Mouse (Mus musculus) MEL (cell line): ENCODE measurements around the gene Cisd1. TPM values are rescaled to one million over a fixed set of nuclear protein-coding genes. Genes with fewer than 3 reads are reported as not detected.

ENCODE experiments used
- DNase-seq: peaks from one replicate; pipeline ENCODE4 v3.0.0; 2011; ENCODE audit warnings: low read depth, low spot score
- H3K27ac ChIP-seq: 2 replicates; pipeline ENCODE4 v1.5.1; 2012; ENCODE audit warnings: low read depth, mild to moderate bottlenecking, control low read depth, low read length, moderate library complexity; ENCODE audit not compliant: control insufficient read depth
- H3K27me3 ChIP-seq, 2 experiments: fragments of 150-350 bp in 1 of 2; sonication (generic) in 1 of 2; 2 replicates each; pipeline ENCODE4 v1.6.1; 2012; ENCODE audit warnings: low read length in 2 of 2, mild to moderate bottlenecking in 2 of 2, improper control_type of control experiment in 1 of 2, moderate library complexity in 1 of 2; ENCODE audit not compliant: insufficient read depth in 2 of 2, control insufficient read depth in 1 of 2
- H3K36me3 ChIP-seq, 2 experiments: 2 replicates each; pipeline ENCODE4 v1.6.1; 2012 to 2014; ENCODE audit warnings: low read length in 2 of 2, improper control_type of control experiment in 1 of 2, inconsistent platforms in 1 of 2, mild to moderate bottlenecking in 1 of 2; ENCODE audit not compliant: insufficient read depth in 2 of 2, control insufficient read depth in 1 of 2
- H3K4me1 ChIP-seq, 2 experiments: fragments of 150-350 bp in 1 of 2; sonication (generic) in 1 of 2; 2 replicates each; pipeline ENCODE4 v1.6.1; 2012; ENCODE audit warnings: low read length in 2 of 2, improper control_type of control experiment in 1 of 2, mild to moderate bottlenecking in 1 of 2; ENCODE audit not compliant: insufficient read depth in 2 of 2, control insufficient read depth in 1 of 2
- H3K4me3 ChIP-seq, 2 experiments: fragments of 150-350 bp in 1 of 2; sonication (generic) in 1 of 2; 2 replicates each; pipeline ENCODE4 v1.5.1; 2012; ENCODE audit warnings: low read depth in 2 of 2, low read length in 2 of 2, mild to moderate bottlenecking in 2 of 2, moderate library complexity in 2 of 2, control low read depth in 1 of 2, improper control_type of control experiment in 1 of 2; ENCODE audit not compliant: control insufficient read depth in 1 of 2, insufficient read depth in 1 of 2
- H3K79me2 ChIP-seq: 2 replicates; pipeline ENCODE4 v1.6.1; 2012; ENCODE audit warnings: mild to moderate bottlenecking, low read length, moderate library complexity; ENCODE audit not compliant: control insufficient read depth, poor library complexity, insufficient read depth
- H3K9ac ChIP-seq: 2 replicates; pipeline ENCODE4 v1.6.1; 2012; ENCODE audit warnings: low read depth, mild to moderate bottlenecking, control low read depth, low read length, moderate library complexity; ENCODE audit not compliant: control insufficient read depth, poor library complexity, severe bottlenecking
- H3K9me3 ChIP-seq: fragments of 150-350 bp; sonication (generic); replicated peaks from 2 replicates; pipeline ENCODE4 v1.6.1; 2012; ENCODE audit warnings: mild to moderate bottlenecking, low read length, improper control_type of control experiment, moderate library complexity; ENCODE audit not compliant: insufficient read depth
- CHD1 ChIP-seq: IDR thresholded peaks from 2 replicates; pipeline ENCODE4 v1.6.1; 2012; ENCODE audit warnings: low read depth, mild to moderate bottlenecking, inconsistent platforms, low read length, improper control_type of control experiment
- CHD2 ChIP-seq: IDR thresholded peaks from 2 replicates; pipeline ENCODE4 v1.6.1; 2011; ENCODE audit warnings: low read length, improper control_type of control experiment
- CTCF ChIP-seq, 3 experiments: IDR thresholded peaks in 2 of 3; conservative IDR thresholded peaks in 1 of 3; 2 replicates each; pipeline ENCODE4 v1.5.1; 2011 to 2012; ENCODE audit warnings: low read length in 3 of 3, low read depth in 2 of 3, mild to moderate bottlenecking in 2 of 3, improper control_type of control experiment in 1 of 3, inconsistent platforms in 1 of 3, mixed read lengths in 1 of 3, moderate library complexity in 1 of 3; ENCODE audit not compliant: control insufficient read depth in 1 of 3, insufficient read depth in 1 of 3, poor library complexity in 1 of 3, severe bottlenecking in 1 of 3
- ELF1 ChIP-seq: IDR thresholded peaks from 2 replicates; pipeline ENCODE4 v1.6.1; 2014; ENCODE audit warnings: low read depth, mild to moderate bottlenecking, inconsistent platforms, low read length, improper control_type of control experiment, moderate library complexity
- ETS1 ChIP-seq: IDR thresholded peaks from 2 replicates; pipeline ENCODE4 v1.6.1; 2012; ENCODE audit warnings: low read depth, mild to moderate bottlenecking, inconsistent platforms, low read length, improper control_type of control experiment, moderate library complexity
- HCFC1 ChIP-seq: IDR thresholded peaks from 2 replicates; pipeline ENCODE4 v1.6.1; 2012; ENCODE audit warnings: low read depth, mild to moderate bottlenecking, inconsistent platforms, low read length, improper control_type of control experiment, moderate library complexity
- JUND ChIP-seq: IDR thresholded peaks from 2 replicates; pipeline ENCODE4 v1.6.1; 2011; ENCODE audit warnings: low read depth, mild to moderate bottlenecking, improper control_type of control experiment, low read length
- KAT2A ChIP-seq: conservative IDR thresholded peaks from 2 replicates; pipeline ENCODE4 v1.6.1; 2012; ENCODE audit warnings: low read depth, low read length, improper control_type of control experiment, inconsistent platforms
- MAFK ChIP-seq: IDR thresholded peaks from 2 replicates; pipeline ENCODE4 v1.6.1; 2011; ENCODE audit warnings: low read depth, mild to moderate bottlenecking, low read length, improper control_type of control experiment, borderline replicate concordance
- MXI1 ChIP-seq: IDR thresholded peaks from 2 replicates; pipeline ENCODE4 v1.6.1; 2011; ENCODE audit warnings: mild to moderate bottlenecking, low read depth, low read length, improper control_type of control experiment
- MYB ChIP-seq: IDR thresholded peaks from 2 replicates; pipeline ENCODE4 v1.6.1; 2011; ENCODE audit warnings: mild to moderate bottlenecking, low read depth, low read length, improper control_type of control experiment
- MYC ChIP-seq: IDR thresholded peaks from 2 replicates; pipeline ENCODE4 v1.6.1; 2011; ENCODE audit warnings: low read depth, mild to moderate bottlenecking, low read length, improper control_type of control experiment, moderate library complexity
- NRF1 ChIP-seq: IDR thresholded peaks from 2 replicates; pipeline ENCODE4 v1.6.1; 2014; ENCODE audit warnings: low read depth, mild to moderate bottlenecking, inconsistent platforms, low read length, improper control_type of control experiment, moderate library complexity; ENCODE audit not compliant: poor library complexity, insufficient read depth, severe bottlenecking
- POLR2A ChIP-seq, 2 experiments: IDR thresholded peaks; 2 replicates each; pipeline ENCODE4 v1.6.1; 2011 to 2012; ENCODE audit warnings: low read length in 2 of 2, mild to moderate bottlenecking in 2 of 2, control low read depth in 1 of 2, improper control_type of control experiment in 1 of 2, low read depth in 1 of 2, moderate library complexity in 1 of 2; ENCODE audit not compliant: control insufficient read depth in 1 of 2, insufficient read depth in 1 of 2, poor library complexity in 1 of 2
- POLR2AphosphoS2 ChIP-seq: IDR thresholded peaks from 2 replicates; pipeline ENCODE4 v1.6.1; 2011; ENCODE audit warnings: low read length, improper control_type of control experiment
- RAD21 ChIP-seq: IDR thresholded peaks from 2 replicates; pipeline ENCODE4 v1.6.1; 2011; ENCODE audit warnings: mild to moderate bottlenecking, low read depth, low read length, improper control_type of control experiment
- TAL1 ChIP-seq: IDR thresholded peaks from 2 replicates; pipeline ENCODE4 v1.6.1; 2012; ENCODE audit warnings: mild to moderate bottlenecking, inconsistent platforms, low read length, moderate library complexity, mixed read lengths
- USF2 ChIP-seq, 2 experiments: IDR thresholded peaks; 2 replicates each; pipeline ENCODE4 v1.6.1; 2011 to 2012; ENCODE audit warnings: improper control_type of control experiment in 2 of 2, low read length in 2 of 2, borderline replicate concordance in 1 of 2, inconsistent platforms in 1 of 2, low read depth in 1 of 2, mild to moderate bottlenecking in 1 of 2; ENCODE audit not compliant: insufficient read depth in 1 of 2
- ZC3H11A ChIP-seq: IDR thresholded peaks from 2 replicates; pipeline ENCODE4 v1.6.1; 2012; ENCODE audit warnings: low read depth, mild to moderate bottlenecking, inconsistent platforms, low read length, improper control_type of control experiment
- ZMIZ1 ChIP-seq: IDR thresholded peaks from 2 replicates; pipeline ENCODE4 v1.6.1; 2012; ENCODE audit warnings: low read depth, mild to moderate bottlenecking, inconsistent platforms, low read length, improper control_type of control experiment, moderate library complexity
- ZNF384 ChIP-seq: IDR thresholded peaks from 2 replicates; pipeline ENCODE4 v1.6.1; 2012; ENCODE audit warnings: low read depth, mild to moderate bottlenecking, inconsistent platforms, low read length, improper control_type of control experiment
- polyA plus RNA-seq, 2 experiments: library from polyadenylated mRNA; stranded (reverse) in 1 of 2; unstranded in 1 of 2; fragments of >175 nt in 1 of 2; fragments of >200 nt in 1 of 2; gene quantifications; 2 replicates each; pipeline versions ENCODE4 v1.2.1 to v1.2.4; 2012; ENCODE audit warnings: low replicate concordance in 2 of 2, low read depth in 1 of 2; ENCODE audit not compliant: insufficient read length in 2 of 2, insufficient read depth in 1 of 2, missing spikeins in 1 of 2
- total RNA-seq: library from RNA; depleted of rRNA; stranded (reverse); fragments of 300-350 nt; gene quantifications from 2 replicates; pipeline ENCODE4 v1.2.3, GENCODE M21; 2012

Cisd1 gene
- total and polyA plus RNA-seq, 3 experiments, result 108 to 109 TPM; not detected in 1

DNA sequence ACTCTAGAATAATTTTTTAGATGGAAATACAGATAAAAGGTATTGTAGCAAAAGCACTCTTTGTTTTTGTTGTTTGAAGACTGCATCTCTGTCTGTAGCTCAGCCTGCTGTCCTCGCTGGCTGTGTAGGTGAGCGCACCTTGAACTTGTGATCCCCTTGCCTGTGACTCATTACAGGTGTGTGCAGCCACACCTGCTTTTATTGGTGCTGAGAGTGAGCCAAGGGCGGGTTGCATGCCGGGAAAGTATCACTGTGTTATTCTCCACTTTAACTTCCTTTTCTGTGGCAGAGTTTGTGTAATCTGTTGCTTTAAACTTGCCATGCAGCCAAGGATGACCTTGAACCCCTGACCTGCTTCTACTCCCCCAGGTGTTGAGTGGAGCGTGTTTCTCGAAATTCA, 31.3 kb upstream of the Cisd1 start:
- no peaks in the 10 kb centered on the region for H3K79me2 ChIP-seq
- H3K27ac ChIP-seq, result no peak overlapping the region
- peaks cover 0 to 9% of the 10 kb centered on the region in 2 experiments; a peak in 2 of 4 replicates for H3K36me3 ChIP-seq
- no peak overlapping the region for H3K4me3 ChIP-seq
- DNase-seq, result no peak
- TF ChIP-seq ETS1 (no peak), CTCF (IDR thresholded peaks at IDR 0.05 in 2 of 3, conservative IDR thresholded peaks at IDR 0.05 in 1 of 3; ENCODE audit: control insufficient read depth in 1 of 3, insufficient read depth in 1 of 3, low read depth in 2 of 3, low read length in 3 of 3, poor library complexity in 1 of 3, severe bottlenecking in 1 of 3) (no peak), ZMIZ1 (no peak), ZC3H11A (no peak), NRF1 (no peak), MYB (no peak), ZNF384 (no peak), POLR2AphosphoS2 (no peak)
- TF ChIP-seq, all 39 proteins: peak for 0
- Histone ChIP-seq H3K4me1 (no peaks in the 10 kb centered on the region), H3K9me3 (no peaks in the 10 kb centered on the region), H3K9ac (no peak overlapping the region), H3K27me3 (no peaks in the 10 kb centered on the region)

DNA sequence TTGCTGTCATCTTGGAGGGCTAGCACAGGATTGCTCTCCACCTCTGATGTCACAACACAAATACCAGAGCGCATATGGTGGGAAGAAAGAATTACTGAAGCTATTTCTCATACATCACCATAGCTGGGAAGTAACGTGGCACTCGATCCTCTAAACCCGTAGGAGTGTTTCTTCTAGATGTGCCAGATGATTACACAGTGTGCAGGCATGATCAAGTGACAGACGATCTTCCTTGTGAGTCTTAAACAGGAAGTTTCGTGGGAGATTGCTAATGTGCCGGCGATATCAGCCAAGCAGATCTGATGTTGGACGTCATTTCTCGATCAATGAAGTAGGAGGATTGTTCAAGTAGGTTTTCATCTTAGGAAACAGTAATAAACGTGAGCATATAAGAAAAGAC, 29.0 kb upstream of the Cisd1 start:
- Histone ChIP-seq H3K27ac (no peak overlapping the region), H3K9ac (no peak overlapping the region), H3K79me2 (0 out of 2 replicates have a peak, but pooled peaks cover 3% of the 10 kb centered on the region), H3K27me3 (no peaks in the 10 kb centered on the region), H3K4me3 (no peak overlapping the region), H3K9me3 (no peaks in the 10 kb centered on the region), H3K36me3 (peaks cover 0 to 8% of the 10 kb centered on the region in 2 experiments; a peak in 2 of 4 replicates), H3K4me1 (no peaks in the 10 kb centered on the region)
- DNase-seq, result no peak
- TF ChIP-seq MYB (no peak), MAFK (no peak), RAD21 (no peak), CHD2 (no peak), MYC (no peak), USF2 (IDR thresholded peaks at IDR 0.05; ENCODE audit: borderline replicate concordance in 1 of 2, insufficient read depth in 1 of 2, low read depth in 1 of 2, low read length in 2 of 2) (no peak), TAL1 (no peak), MXI1 (no peak), HCFC1 (no peak), NRF1 (no peak), KAT2A (no peak), CHD1 (no peak), POLR2A (IDR thresholded peaks at IDR 0.05; ENCODE audit: control insufficient read depth in 1 of 2, insufficient read depth in 1 of 2, low read depth in 1 of 2, low read length in 2 of 2, poor library complexity in 1 of 2) (no peak), ELF1 (no peak), JUND (no peak)
